Comparison of ENCODE assay signal across 9 mouse cellular contexts in genomic region chr12:56534651-56535326, GRCm38 (mm10). TPM values are rescaled to one million over a fixed set of nuclear protein-coding genes. Genes with fewer than 3 reads are reported as not detected.
A peak's percentile ranks its signal among the peaks of the same experiment; 100 is the strongest.
DNase-seq lines count a peak whose midpoint lies in the region; ATAC-seq and TF ChIP-seq lines count a peak whose summit lies in the region.
"Had no signal": no experiment of that assay in that cellular context is flagged by ENCODE, and none has a peak within 500 bp of the region (broad histone marks: within the 10 kb centered on the region; RNA-seq: fewer than 3 reads in every experiment).

No protein-coding gene starts in this region.

- under 1% methylated on average over 61 of the region's 62 CpGs for WGBS in heart, embryonic 11.5 days (ENCODE audit: insufficient replicate concordance)
- under 1% methylated on average over 62 of the region's 62 CpGs for WGBS in forebrain, embryonic 13.5 days
- under 1% methylated on average over 58 of the region's 62 CpGs for WGBS in liver, embryonic 14.5 days (ENCODE audit: insufficient replicate concordance)
- under 1% methylated on average over 62 of the region's 62 CpGs for WGBS in neural tube, embryonic 12.5 days

- peaks cover 11% of the 10 kb centered on the region; the same call in 1 of the 2 replicates for H3K4me1 ChIP-seq in heart, embryonic 11.5 days (ENCODE audit: control insufficient read depth, insufficient read depth, low read length)
- peaks cover 18% of the 10 kb centered on the region for H3K4me1 ChIP-seq in forebrain, embryonic 13.5 days
- H3K4me1 ChIP-seq in liver, embryonic 14.5 days (replicated peaks; ENCODE audit: control insufficient read depth in 2 of 2, insufficient read depth in 2 of 2, low read length in 1 of 2): no peaks in the 10 kb centered on the region
- H3K4me1 ChIP-seq in neural tube, embryonic 12.5 days: peaks cover 12% of the 10 kb centered on the region

- no peaks in the 10 kb centered on the region for H3K36me3 ChIP-seq in heart, embryonic 11.5 days (ENCODE audit: control insufficient read depth, insufficient read depth, low read length)
- no peaks in the 10 kb centered on the region for H3K36me3 ChIP-seq in forebrain, embryonic 13.5 days (ENCODE audit: poor library complexity, severe bottlenecking)
- H3K36me3 ChIP-seq in liver, embryonic 14.5 days (replicated peaks; ENCODE audit: control insufficient read depth, insufficient read depth, low read depth): no peaks in the 10 kb centered on the region
- no peaks in the 10 kb centered on the region for H3K36me3 ChIP-seq in neural tube, embryonic 12.5 days

- no peak for DNase-seq in heart, postnatal 25 days (ENCODE audit: low spot score)
- no peak for DNase-seq in liver, embryonic 14.5 days (ENCODE audit: low read depth in 3 of 3, low spot score in 3 of 3)
- no peak for DNase-seq in frontal cortex, postnatal 10 days (ENCODE audit: low spot score in 2 of 2)
- DNase-seq in layer of hippocampus, adult 18-20 months (ENCODE audit: low spot score in 2 of 2): no peak
- no peak for DNase-seq in adrenal gland, postnatal 14 days

- peak overlapping the region; percentile 43 for H3K4me3 ChIP-seq in heart, embryonic 11.5 days (ENCODE audit: low read depth, low read length)
- H3K4me3 ChIP-seq in forebrain, embryonic 13.5 days: peak overlapping the region; percentile 43
- H3K4me3 ChIP-seq in liver, embryonic 14.5 days (ENCODE audit: insufficient read depth in 1 of 2, low read depth in 2 of 2, low read length in 2 of 2): 0 out of 4 replicates have a peak overlapping the region, but pooled peaks of 1 of the 2 experiments have one; percentile 8
- H3K4me3 ChIP-seq in neural tube, embryonic 12.5 days: no peak overlapping the region

- H3K4me2 ChIP-seq in heart, embryonic 11.5 days: peak overlapping the region; percentile 66
- H3K4me2 ChIP-seq in forebrain, embryonic 13.5 days: peak overlapping the region; percentile 51
- peak overlapping the region; percentile 8; the same call in 1 of the 2 replicates for H3K4me2 ChIP-seq in liver, embryonic 14.5 days (ENCODE audit: low read depth)
- peak overlapping the region; percentile 39 for H3K4me2 ChIP-seq in neural tube, embryonic 12.5 days (replicated peaks)

- peaks cover 92% of the 10 kb centered on the region for H3K27me3 ChIP-seq in heart, embryonic 11.5 days (ENCODE audit: control insufficient read depth, insufficient read depth, low read length)
- H3K27me3 ChIP-seq in forebrain, embryonic 13.5 days: peaks cover 98% of the 10 kb centered on the region
- H3K27me3 ChIP-seq in liver, embryonic 14.5 days (ENCODE audit: control insufficient read depth, insufficient read depth, low read length): peaks cover 97% of the 10 kb centered on the region
- peaks cover 97% of the 10 kb centered on the region for H3K27me3 ChIP-seq in neural tube, embryonic 12.5 days (replicated peaks)

- no peaks in the 10 kb centered on the region for H3K9me3 ChIP-seq in heart, embryonic 11.5 days (replicated peaks; ENCODE audit: control insufficient read depth, low read length)
- H3K9me3 ChIP-seq in forebrain, embryonic 13.5 days (replicated peaks): no peaks in the 10 kb centered on the region
- no peaks in the 10 kb centered on the region for H3K9me3 ChIP-seq in liver, embryonic 14.5 days (ENCODE audit: control insufficient read depth, low read length)
- no peaks in the 10 kb centered on the region for H3K9me3 ChIP-seq in neural tube, embryonic 12.5 days

- H3K27ac ChIP-seq in heart, embryonic 11.5 days (ENCODE audit: low read depth, low read length): no peak overlapping the region
- peak overlapping the region; percentile 86 for H3K27ac ChIP-seq in forebrain, embryonic 13.5 days
- H3K27ac ChIP-seq in liver, embryonic 14.5 days: no peak overlapping the region
- H3K27ac ChIP-seq in neural tube, embryonic 12.5 days: no peak overlapping the region

- TF ChIP-seq CTCF in liver, embryonic 14.5 days (IDR thresholded peaks at IDR 0.05; ENCODE audit: low read depth): no peak

- intact Hi-C loops in heart, postnatal 25 days (cut with DNase I): no loop called here

- 0 out of 2 replicates have a peak, but pooled peaks have one; percentile 11 for ATAC-seq in heart, embryonic 11.5 days (replicated peaks; ENCODE audit: insufficient number of reproducible peaks, low FRiP score, low TSS enrichment)
- ATAC-seq in forebrain, embryonic 13.5 days: peak; percentile 14; the same call in 1 of the 2 replicates
- ATAC-seq in liver, embryonic 14.5 days (ENCODE audit: insufficient read depth): no peak
- no peak for ATAC-seq in neural tube, embryonic 12.5 days (ENCODE audit: low FRiP score, low read depth)

- H3K9ac ChIP-seq in heart, embryonic 11.5 days (ENCODE audit: low read depth, low read length): no peak overlapping the region
- H3K9ac ChIP-seq in forebrain, embryonic 13.5 days: peak overlapping the region; percentile 73
- H3K9ac ChIP-seq in liver, embryonic 14.5 days (replicated peaks): no peak overlapping the region
- H3K9ac ChIP-seq in neural tube, embryonic 12.5 days: no peak overlapping the region

- TF ChIP-seq EP300 in liver, embryonic 14.5 days (IDR thresholded peaks at IDR 0.05; ENCODE audit: low read depth): no peak

RNA-seq across cellular contexts. Expression of gene Nkx2-1, which starts 1.9 kb away (rescaled TPM):
- polyA plus RNA-seq in heart, embryonic 11.5 days (2014; fragmentation: Nextera tagmentation; extraction: Ambion mirVana): 0.25 and 1.6 TPM in 2 replicates
- total RNA-seq in heart, postnatal 25 days (2021): under 1 TPM in 1 of 2 experiments, not detected in 1; 0.11 TPM
- 12.4 and 22.6 TPM in 2 replicates for polyA plus RNA-seq in forebrain, embryonic 13.5 days (2015; fragmentation: Nextera tagmentation; extraction: Ambion mirVana)
- polyA plus RNA-seq in liver, embryonic 14.5 days (2012; rRNA removed): 0.10 TPM in 1 of 2 replicates, not detected in the other
- polyA plus RNA-seq in liver, embryonic 14.5 days (2014; fragmentation: Nextera tagmentation; extraction: Ambion mirVana): not detected in 2 replicates
- not detected in 2 replicates for polyA plus RNA-seq in neural tube, embryonic 12.5 days (2016; fragmentation: Nextera tagmentation; extraction: Ambion mirVana)
- total RNA-seq in layer of hippocampus, adult 18-20 months (2021): under 1 TPM; 0.45 to 0.71 TPM
- not detected in 2 replicates for total RNA-seq in adrenal gland, postnatal 14 days (2021)
- polyA plus RNA-seq: C2C12 had no signal

Comparison
In these comparisons a context has a peak if more than half of its experiments do, and no peak if none do; other contexts are left out.
1. ATAC-seq: peak in heart, embryonic 11.5 days (single experiment) and forebrain, embryonic 13.5 days (single experiment); none in liver, embryonic 14.5 days (single experiment) and neural tube, embryonic 12.5 days (single experiment).
2. H3K4me2 ChIP-seq: peak in every context shown above with its lines; median percentile 66 in heart, embryonic 11.5 days; 51 in forebrain, embryonic 13.5 days; 39 in neural tube, embryonic 12.5 days; 8 in liver, embryonic 14.5 days.